Mouse (Mus musculus) kidney, adult 10 weeks (tissue): Measurements from ENCODE around the gene Fam117b. TPM values are rescaled to one million over a fixed set of nuclear protein-coding genes. Genes with fewer than 3 reads are reported as not detected.

Source experiments
- polyA plus RNA-seq: library from polyadenylated mRNA; stranded (reverse); fragments of 350-450 nt; fragmentation: Illumina TruSeq; extraction: RNeasy Lipid Tissue Mini Kit (QIAGEN cat#74804); gene quantifications from one replicate; pipeline ENCODE4 v1.2.3, GENCODE M21; 2014; ENCODE audit warnings: low read depth, low replicate concordance

The Fam117b gene
- 39.6 TPM for polyA plus RNA-seq

GRCm38 (mm10) chr1:59912413-59913157 is at the start of gene Fam117b:
Fam117b (plus strand) TSS chr1:59913006.

Other genes starting within 250 kb of the Fam117b start
- 372 TPM for gene Sumo1, start 242.2 kb upstream of the Fam117b start, polyA plus RNA-seq
- gene Nop58, start 228.0 kb upstream of the Fam117b start, polyA plus RNA-seq, result 210 TPM
- 59.3 TPM for gene Bmpr2, start 149.6 kb upstream of the Fam117b start, polyA plus RNA-seq
- gene Ica1l, start 130.2 kb downstream of the Fam117b start, polyA plus RNA-seq, result not detected
- gene Carf, start 185.2 kb downstream of the Fam117b start, polyA plus RNA-seq, result 9.1 TPM
- 18.2 TPM for gene Wdr12, start 185.6 kb downstream of the Fam117b start, polyA plus RNA-seq